Mouse (Mus musculus) macrophage (primary cell): Measurements from ENCODE around the gene Fcamr. TPM values are rescaled to one million over a fixed set of nuclear protein-coding genes. Genes with fewer than 3 reads are reported as not detected.

Experiments used
- H3K27ac ChIP-seq: fragments of 350-480 bp; formaldehyde crosslinking; 2 replicates; pipeline ENCODE4 v1.9.0; 2021
- H3K36me3 ChIP-seq: fragments of 350-480 bp; formaldehyde crosslinking; 2 replicates; pipeline ENCODE4 v1.9.0; 2021; ENCODE audit errors: inconsistent target
- H3K4me3 ChIP-seq: fragments of 350-480 bp; formaldehyde crosslinking; 2 replicates; pipeline ENCODE4 v1.9.0; 2021; ENCODE audit errors: inconsistent target
- H3K79me2 ChIP-seq: fragments of 350-480 bp; formaldehyde crosslinking; 2 replicates; pipeline ENCODE4 v1.9.0; 2021; ENCODE audit errors: inconsistent target
- WGBS: methylation state at CpG from one replicate; pipeline ENCODE4 v1.1.7; 2026; ENCODE audit warnings: inconsistent platforms; ENCODE audit not compliant: missing documents; 5-methylcytosine and 5-hydroxymethylcytosine counted together
- polyA plus RNA-seq: library from polyadenylated mRNA; stranded (reverse); fragments of 250-400 nt; gene quantifications from 3 replicates; pipeline ENCODE4 v1.2.4, GENCODE M21; 2018; ENCODE audit warnings: inconsistent platforms

Fcamr gene
- polyA plus RNA-seq, 1 experiment from 2014 or later: not detected

GRCm38 (mm10) chr1:130789512-130790451 lies 10.9 kb upstream of the Fcamr start:
- 77% methylated on average over 3 of the region's 3 CpGs for WGBS
- H3K36me3 ChIP-seq: no peaks in the 10 kb centered on the region
- H3K4me3 ChIP-seq: no peak overlapping the region
- H3K79me2 ChIP-seq: no peaks in the 10 kb centered on the region
- no peak overlapping the region for H3K27ac ChIP-seq

- 77% methylated on average over 2 of the region's 2 CpGs for WGBS
- H3K79me2 ChIP-seq: no peaks in the 10 kb centered on the region
- no peak overlapping the region for H3K4me3 ChIP-seq
- H3K27ac ChIP-seq: no peak overlapping the region
- H3K36me3 ChIP-seq: no peaks in the 10 kb centered on the region
These were observed 5.4 kb upstream of the Fcamr start for GRCm38 (mm10) chr1:130795331-130795730.

- WGBS: 44% methylated on average over 8 of the region's 8 CpGs
- H3K27ac ChIP-seq: no peak overlapping the region
- H3K79me2 ChIP-seq: no peaks in the 10 kb centered on the region
- no peak overlapping the region for H3K4me3 ChIP-seq
- no peaks in the 10 kb centered on the region for H3K36me3 ChIP-seq
These were observed 3.6 kb upstream of the Fcamr start for GRCm38 (mm10) chr1:130796967-130797684.

GRCm38 (mm10) chr1:130798037-130798436 lies 2.7 kb upstream of the Fcamr start:
- Histone ChIP-seq H3K27ac (no peak overlapping the region), H3K36me3 (no peaks in the 10 kb centered on the region), H3K4me3 (no peak overlapping the region), H3K79me2 (no peaks in the 10 kb centered on the region)
- WGBS: 21% methylated on average over 6 of the region's 6 CpGs

DNA sequence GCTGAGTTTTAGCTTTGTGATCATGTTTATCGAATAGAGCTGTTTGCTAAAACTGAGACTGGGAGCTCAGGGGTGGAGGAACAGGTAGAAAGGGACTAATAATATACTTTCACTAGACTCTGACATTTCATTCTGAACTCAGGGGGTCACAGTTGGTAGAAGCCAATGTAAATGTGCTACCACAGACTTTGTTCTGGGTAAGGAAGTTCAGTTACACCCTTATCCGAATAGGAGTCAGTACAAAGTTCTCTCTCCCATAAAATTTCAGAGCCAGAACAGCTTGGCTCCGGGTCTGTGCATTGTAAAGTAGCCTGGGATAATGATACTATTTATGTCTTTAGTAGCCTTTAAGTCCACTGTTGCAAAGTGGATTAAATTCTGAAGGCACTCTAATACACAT lies 2.2 kb upstream of the Fcamr start:
- Histone ChIP-seq H3K79me2 (no peaks in the 10 kb centered on the region), H3K27ac (no peak overlapping the region), H3K4me3 (no peak overlapping the region), H3K36me3 (no peaks in the 10 kb centered on the region)
- WGBS: 59% methylated on average over 3 of the region's 3 CpGs

DNA sequence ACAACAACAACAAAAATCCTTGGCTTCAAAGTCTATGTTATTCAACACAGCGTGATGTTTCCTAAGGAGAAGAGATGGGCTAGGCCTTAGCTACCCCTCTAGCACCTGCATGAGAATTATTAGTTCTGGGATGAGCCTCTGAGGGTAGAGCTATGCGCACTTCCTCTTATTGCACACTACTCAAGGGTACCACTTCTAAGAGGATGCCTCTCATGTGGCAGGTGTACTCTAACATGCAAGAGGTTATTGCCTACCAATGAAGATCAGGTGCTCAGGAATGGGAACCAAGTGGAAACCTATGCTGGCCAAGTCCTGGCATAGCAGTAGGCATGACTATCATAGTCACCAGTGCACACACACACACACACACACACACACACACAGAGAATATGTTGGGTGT lies 1.3 kb upstream of the Fcamr start:
- Histone ChIP-seq H3K36me3 (no peaks in the 10 kb centered on the region), H3K27ac (no peak overlapping the region), H3K79me2 (no peaks in the 10 kb centered on the region), H3K4me3 (no peak overlapping the region)
- WGBS: 82% methylated on average over 2 of the region's 2 CpGs

DNA sequence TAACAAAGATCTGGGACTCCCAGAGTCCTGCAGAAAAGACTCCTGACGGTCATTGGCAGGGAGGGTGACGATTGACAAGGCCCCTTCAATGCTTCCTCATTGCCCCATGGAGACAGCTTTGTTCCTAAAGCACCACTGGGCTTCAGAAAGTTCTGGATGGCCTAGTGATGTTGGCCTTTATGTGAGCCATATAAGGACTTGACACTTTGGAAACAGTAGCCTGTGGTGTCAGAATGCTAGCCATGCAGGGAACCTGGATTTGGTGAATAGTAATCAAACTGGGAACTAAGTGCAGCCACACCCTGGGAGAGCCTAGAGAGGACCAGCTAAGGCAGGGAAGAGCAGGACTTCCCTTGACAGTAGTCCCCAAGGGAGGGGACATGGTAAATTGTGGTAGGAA lies 809 bp downstream of the Fcamr start:
- Histone ChIP-seq H3K36me3 (no peaks in the 10 kb centered on the region), H3K27ac (no peak overlapping the region), H3K4me3 (no peak overlapping the region), H3K79me2 (no peaks in the 10 kb centered on the region)
- WGBS: 96% methylated on average over 2 of the region's 2 CpGs

DNA sequence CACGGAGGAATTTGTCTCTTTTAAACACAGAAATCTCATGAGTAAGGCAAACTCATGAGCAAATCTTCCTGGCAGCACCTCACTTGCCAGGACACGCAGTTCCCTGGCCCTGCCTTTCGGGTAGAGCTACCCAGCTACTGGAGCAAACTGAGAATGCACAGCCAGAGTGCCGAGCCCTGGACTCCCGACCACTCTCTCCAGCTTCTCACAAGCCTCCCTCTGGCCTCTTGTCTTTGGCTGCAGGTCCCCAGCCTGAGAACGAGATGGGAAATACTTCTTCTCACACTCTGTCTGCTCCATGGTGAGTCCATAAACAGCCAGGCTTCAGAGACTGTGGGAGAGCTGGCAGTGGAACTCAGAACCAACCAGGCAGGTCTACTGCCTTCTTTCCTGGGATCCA lies 2.3 kb downstream of the Fcamr start:
- Histone ChIP-seq H3K36me3 (no peaks in the 10 kb centered on the region), H3K4me3 (no peak overlapping the region), H3K79me2 (no peaks in the 10 kb centered on the region), H3K27ac (no peak overlapping the region)
- WGBS: 88% methylated on average over 6 of the region's 6 CpGs

- no peak overlapping the region for H3K4me3 ChIP-seq
- 81% methylated on average over 6 of the region's 6 CpGs for WGBS
- no peak overlapping the region for H3K27ac ChIP-seq
- no peaks in the 10 kb centered on the region for H3K36me3 ChIP-seq
- no peaks in the 10 kb centered on the region for H3K79me2 ChIP-seq
These were observed 3.6 kb downstream of the Fcamr start for GRCm38 (mm10) chr1:130804279-130804678.

DNA sequence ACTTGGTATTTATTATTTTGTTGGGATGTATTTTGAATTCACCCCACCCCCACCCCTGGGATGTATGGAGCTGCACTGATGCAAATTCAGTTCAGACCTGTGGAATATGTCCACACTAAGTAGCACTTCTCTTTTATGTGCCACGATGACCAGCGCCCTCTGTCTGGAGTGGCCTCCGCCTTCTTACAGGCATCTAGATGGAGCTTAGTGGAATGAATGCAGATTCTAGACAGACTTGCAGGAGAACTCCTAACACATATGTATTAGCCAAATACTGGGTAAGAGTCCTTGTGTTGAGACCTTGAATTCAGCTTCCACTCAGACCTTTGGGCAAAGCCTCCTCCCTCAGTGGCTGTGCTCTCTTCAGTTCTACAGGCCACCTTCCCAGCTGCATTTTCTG lies 10.2 kb downstream of the Fcamr start:
- Histone ChIP-seq H3K79me2 (no peaks in the 10 kb centered on the region), H3K4me3 (no peak overlapping the region), H3K27ac (no peak overlapping the region), H3K36me3 (no peaks in the 10 kb centered on the region)
- WGBS: 75% methylated on average over 3 of the region's 3 CpGs

DNA sequence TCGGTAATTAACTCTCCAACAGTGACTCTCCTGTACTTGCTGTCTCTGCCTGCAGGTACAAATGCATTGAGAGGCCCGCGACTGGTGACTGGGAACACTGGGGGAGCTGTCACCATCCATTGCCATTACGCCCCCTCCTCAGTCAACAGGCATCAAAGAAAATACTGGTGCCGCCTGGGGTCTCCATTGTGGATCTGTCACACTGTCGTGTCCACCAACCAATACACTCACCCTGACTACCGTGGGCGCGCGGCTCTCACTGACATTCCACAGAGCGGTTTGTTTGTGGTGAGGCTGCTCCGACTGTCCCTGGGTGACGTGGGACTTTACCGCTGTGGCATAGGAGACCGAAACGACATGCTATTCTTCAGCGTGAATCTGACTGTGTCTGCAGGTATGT lies 10.6 kb downstream of the Fcamr start:
- Histone ChIP-seq H3K36me3 (no peaks in the 10 kb centered on the region), H3K27ac (no peak overlapping the region), H3K79me2 (no peaks in the 10 kb centered on the region), H3K4me3 (no peak overlapping the region)
- 91% methylated on average over 15 of the region's 17 CpGs for WGBS

GRCm38 (mm10) chr1:130819737-130820136 lies 19.0 kb downstream of the Fcamr start:
- Histone ChIP-seq H3K79me2 (no peaks in the 10 kb centered on the region), H3K4me3 (no peak overlapping the region), H3K27ac (no peak overlapping the region), H3K36me3 (no peaks in the 10 kb centered on the region)
- WGBS: 91% methylated on average over 1 of the region's 1 CpGs

DNA sequence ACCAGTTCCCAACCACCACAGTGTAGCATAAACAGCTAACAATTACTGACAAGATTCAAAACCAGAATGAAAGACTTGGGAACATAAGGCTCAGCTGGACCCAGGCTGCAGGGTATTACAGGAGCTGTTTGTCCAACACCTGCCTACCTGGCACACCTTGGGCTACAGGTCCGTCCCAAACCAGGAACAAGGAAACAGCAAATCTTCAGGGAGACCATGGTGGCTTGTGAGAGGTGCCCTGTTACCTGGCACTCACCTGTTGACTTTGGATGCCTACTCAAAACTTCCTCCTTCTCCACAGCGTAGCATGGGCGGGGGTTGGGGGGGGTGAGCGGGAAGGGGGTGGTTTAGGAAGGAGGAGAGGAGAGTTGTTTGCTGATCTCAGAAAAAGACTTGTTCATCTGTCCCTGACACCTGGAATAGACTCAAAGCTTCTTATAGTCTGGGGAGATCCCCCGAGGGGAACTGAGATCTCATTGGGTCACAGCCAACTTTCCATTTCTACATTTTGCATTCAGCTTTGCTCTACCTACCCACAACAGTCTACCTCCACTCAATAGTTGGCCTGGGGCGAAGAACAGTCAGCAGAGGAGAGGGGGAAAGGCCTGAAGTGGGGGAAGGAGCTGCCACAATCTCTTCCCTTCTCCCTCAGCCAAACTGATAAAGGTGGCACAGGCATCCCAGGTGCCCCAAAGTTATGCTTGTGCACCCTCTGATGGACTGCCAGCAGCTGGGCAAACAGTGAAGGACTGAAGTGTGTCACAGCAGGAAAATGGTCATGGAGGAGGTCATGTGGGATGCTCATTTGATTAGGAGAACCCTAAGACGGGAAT lies 19.8 kb downstream of the Fcamr start:
- WGBS: 52% methylated on average over 7 of the region's 7 CpGs
- H3K27ac ChIP-seq: no peak overlapping the region
- no peak overlapping the region for H3K4me3 ChIP-seq
- H3K79me2 ChIP-seq: no peaks in the 10 kb centered on the region
- H3K36me3 ChIP-seq: no peaks in the 10 kb centered on the region

- Histone ChIP-seq H3K4me3 (no peak overlapping the region), H3K79me2 (no peaks in the 10 kb centered on the region), H3K27ac (no peak overlapping the region), H3K36me3 (no peaks in the 10 kb centered on the region)
- 43% methylated on average over 2 of the region's 2 CpGs for WGBS
These were observed 20.4 kb downstream of the Fcamr start for GRCm38 (mm10) chr1:130821149-130821471.
